Mouse (Mus musculus) ES-E14 (cell line): Measurements from ENCODE around the gene Gng8.

Experiments
- CHD2 ChIP-seq: IDR thresholded peaks from 2 replicates; pipeline ENCODE4 v1.6.1; 2014; ENCODE audit warnings: mild to moderate bottlenecking, low read depth, low read length, inconsistent platforms
- HCFC1 ChIP-seq: IDR thresholded peaks from 2 replicates; pipeline ENCODE4 v1.6.1; 2012; ENCODE audit warnings: low read length, inconsistent platforms, borderline replicate concordance; ENCODE audit not compliant: insufficient read depth
- MAFK ChIP-seq: IDR thresholded peaks from 2 replicates; pipeline ENCODE4 v1.6.1; 2014; ENCODE audit warnings: mild to moderate bottlenecking, low read depth, low read length, inconsistent platforms; ENCODE audit not compliant: insufficient read depth
- ZC3H11A ChIP-seq: IDR thresholded peaks from 2 replicates; pipeline ENCODE4 v1.6.1; 2012; ENCODE audit warnings: low read depth, mild to moderate bottlenecking, inconsistent platforms, low read length, borderline replicate concordance
- ZNF384 ChIP-seq: IDR thresholded peaks from 2 replicates; pipeline ENCODE4 v1.6.1; 2012; ENCODE audit warnings: low read depth, low read length, inconsistent platforms

DNA sequence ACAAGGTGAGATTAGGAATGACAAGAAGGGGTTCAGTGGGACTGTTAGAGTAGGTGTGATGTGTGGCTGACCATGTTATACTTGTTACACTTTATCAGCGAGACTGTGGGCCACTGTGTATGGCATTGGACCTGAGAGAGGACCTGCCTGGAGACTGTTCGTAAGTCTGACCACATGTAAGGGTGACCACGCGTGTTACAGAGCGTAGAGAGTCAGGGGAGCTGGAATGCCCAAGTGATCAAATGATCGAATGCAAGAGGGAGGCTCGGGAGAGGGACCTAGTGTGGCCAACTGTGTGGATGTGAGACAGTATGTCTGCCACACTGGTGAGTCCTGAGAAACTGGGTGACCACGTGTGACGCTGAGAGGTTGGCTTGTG is 755 bp downstream of the Gng8 start:
- no peak for TF ChIP-seq ZC3H11A
- no peak for TF ChIP-seq HCFC1
- no peak for TF ChIP-seq CHD2
- no peak for TF ChIP-seq MAFK
- no peak for TF ChIP-seq ZNF384
